Mouse (Mus musculus) kidney, embryonic 15.5 days (tissue): ENCODE data around the gene Magi1. TPM values are rescaled to one million over a fixed set of nuclear protein-coding genes. Genes with fewer than 3 reads are reported as not detected.
A peak's percentile ranks its signal among the peaks of the same experiment; 100 is the strongest.

Source experiments
- ATAC-seq: fragments of 200-750 bp; cut with Nextera tagmentation; replicated peaks from 2 replicates; pipeline ENCODE4 v1.8.0; 2017; ENCODE audit warnings: moderate TSS enrichment; ENCODE audit not compliant: low FRiP score
- H3K27ac ChIP-seq: fragments of 300-500 bp; sonication (generic); 2 replicates; pipeline ENCODE4 v1.5.1; 2015; ENCODE audit warnings: mild to moderate bottlenecking, inconsistent platforms
- H3K27me3 ChIP-seq: fragments of 300-500 bp; sonication (generic); 2 replicates; pipeline ENCODE4 v1.6.1; 2015; ENCODE audit warnings: inconsistent platforms
- H3K36me3 ChIP-seq: fragments of 300-500 bp; sonication (generic); 2 replicates; pipeline ENCODE4 v1.6.1; 2015; ENCODE audit warnings: inconsistent platforms
- H3K4me1 ChIP-seq: fragments of 300-500 bp; sonication (generic); 2 replicates; pipeline ENCODE4 v1.6.1; 2015; ENCODE audit warnings: inconsistent platforms
- H3K4me2 ChIP-seq: fragments of 300-500 bp; sonication (generic); 2 replicates; pipeline ENCODE4 v1.6.1; 2015; ENCODE audit warnings: moderate library complexity, mild to moderate bottlenecking, inconsistent platforms
- H3K4me3 ChIP-seq: fragments of 300-500 bp; sonication (generic); replicated peaks from 2 replicates; pipeline ENCODE4 v1.5.1; 2015; ENCODE audit warnings: mild to moderate bottlenecking, inconsistent platforms
- H3K9ac ChIP-seq: fragments of 300-500 bp; sonication (generic); 2 replicates; pipeline ENCODE4 v1.6.1; 2015; ENCODE audit warnings: mild to moderate bottlenecking, inconsistent platforms
- H3K9me3 ChIP-seq: fragments of 300-500 bp; sonication (generic); replicated peaks from 2 replicates; pipeline ENCODE4 v1.6.1; 2016; ENCODE audit warnings: inconsistent platforms
- WGBS: fragments of 180-500 bp; shearing (Covaris S2); methylation state at CpG from one replicate; pipeline ENCODE4 v1.1.7; 2015; ENCODE audit warnings: mixed read lengths; 5-methylcytosine and 5-hydroxymethylcytosine counted together
- polyA plus RNA-seq: library from polyadenylated mRNA; unstranded; fragments of >200 nt; fragmentation: Nextera tagmentation; extraction: Ambion mirVana; gene quantifications from 2 replicates; pipeline ENCODE4 v1.2.1, GENCODE M21; 2015

The Magi1 gene
- polyA plus RNA-seq, 1 experiment from 2014 or later = 9.8 TPM

DNA sequence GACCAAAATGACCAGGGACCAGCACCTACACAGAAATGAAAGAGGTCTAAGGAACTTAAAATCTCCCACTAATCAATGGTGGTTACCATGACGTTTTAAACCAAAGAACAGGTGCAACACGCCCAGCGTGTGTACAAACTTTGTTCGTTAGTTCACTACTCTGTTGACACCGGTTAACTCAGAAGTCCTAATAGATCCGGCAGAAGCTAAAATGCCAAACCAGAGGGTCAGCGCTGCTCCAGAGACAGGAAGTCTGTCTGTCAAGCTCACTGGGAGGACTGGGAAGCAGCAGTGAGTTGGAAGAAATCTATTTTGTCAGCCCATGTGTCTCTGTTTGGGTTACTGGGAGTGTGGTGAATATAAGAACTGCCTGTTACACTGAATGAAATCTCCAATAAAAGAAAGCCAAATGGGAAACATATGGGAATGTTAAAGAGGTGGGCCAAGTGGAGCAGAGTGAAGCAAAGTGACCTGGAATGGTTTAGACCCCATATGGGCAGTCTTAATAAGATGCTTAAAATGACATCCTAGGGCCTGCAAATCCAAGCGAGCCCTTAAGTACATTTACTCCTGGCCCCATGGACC lies 161.1 kb downstream of the Magi1 start:
- Histone ChIP-seq H3K9ac (no peak overlapping the region), H3K4me1 (peaks cover 15% of the 10 kb centered on the region; the same call in 1 of the 2 replicates), H3K9me3 (no peaks in the 10 kb centered on the region), H3K4me2 (no peak overlapping the region), H3K27me3 (no peaks in the 10 kb centered on the region), H3K36me3 (no peaks in the 10 kb centered on the region), H3K27ac (no peak overlapping the region), H3K4me3 (no peak overlapping the region)
- ATAC-seq = no peak
- 73% methylated on average over 8 of the region's 8 CpGs for WGBS

DNA sequence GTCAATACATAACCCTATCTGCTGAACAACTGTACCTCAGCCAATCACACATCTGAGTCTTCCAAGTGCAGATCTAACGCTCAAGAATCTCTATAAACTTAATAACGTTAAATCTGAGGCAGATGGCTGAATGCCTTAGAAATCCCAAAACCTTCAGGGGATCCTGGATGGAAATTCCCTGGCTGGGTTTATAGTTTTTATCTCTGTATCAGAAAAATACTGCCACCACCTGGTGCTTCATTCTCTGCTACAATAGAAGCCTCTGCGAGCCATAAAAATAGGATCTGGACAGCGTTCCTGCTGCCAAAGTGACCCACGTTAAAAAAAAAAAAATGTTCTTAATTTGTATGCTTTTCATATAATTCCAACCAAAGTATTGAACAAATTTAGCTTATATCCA lies 162.2 kb downstream of the Magi1 start:
- Histone ChIP-seq H3K9ac (no peak overlapping the region), H3K36me3 (no peaks in the 10 kb centered on the region), H3K4me2 (no peak overlapping the region), H3K4me1 (0 out of 2 replicates have a peak, but pooled peaks cover 14% of the 10 kb centered on the region), H3K4me3 (no peak overlapping the region), H3K9me3 (no peaks in the 10 kb centered on the region), H3K27me3 (no peaks in the 10 kb centered on the region), H3K27ac (no peak overlapping the region)
- ATAC-seq = no peak
- WGBS = 66% methylated on average over 5 of the region's 5 CpGs

DNA sequence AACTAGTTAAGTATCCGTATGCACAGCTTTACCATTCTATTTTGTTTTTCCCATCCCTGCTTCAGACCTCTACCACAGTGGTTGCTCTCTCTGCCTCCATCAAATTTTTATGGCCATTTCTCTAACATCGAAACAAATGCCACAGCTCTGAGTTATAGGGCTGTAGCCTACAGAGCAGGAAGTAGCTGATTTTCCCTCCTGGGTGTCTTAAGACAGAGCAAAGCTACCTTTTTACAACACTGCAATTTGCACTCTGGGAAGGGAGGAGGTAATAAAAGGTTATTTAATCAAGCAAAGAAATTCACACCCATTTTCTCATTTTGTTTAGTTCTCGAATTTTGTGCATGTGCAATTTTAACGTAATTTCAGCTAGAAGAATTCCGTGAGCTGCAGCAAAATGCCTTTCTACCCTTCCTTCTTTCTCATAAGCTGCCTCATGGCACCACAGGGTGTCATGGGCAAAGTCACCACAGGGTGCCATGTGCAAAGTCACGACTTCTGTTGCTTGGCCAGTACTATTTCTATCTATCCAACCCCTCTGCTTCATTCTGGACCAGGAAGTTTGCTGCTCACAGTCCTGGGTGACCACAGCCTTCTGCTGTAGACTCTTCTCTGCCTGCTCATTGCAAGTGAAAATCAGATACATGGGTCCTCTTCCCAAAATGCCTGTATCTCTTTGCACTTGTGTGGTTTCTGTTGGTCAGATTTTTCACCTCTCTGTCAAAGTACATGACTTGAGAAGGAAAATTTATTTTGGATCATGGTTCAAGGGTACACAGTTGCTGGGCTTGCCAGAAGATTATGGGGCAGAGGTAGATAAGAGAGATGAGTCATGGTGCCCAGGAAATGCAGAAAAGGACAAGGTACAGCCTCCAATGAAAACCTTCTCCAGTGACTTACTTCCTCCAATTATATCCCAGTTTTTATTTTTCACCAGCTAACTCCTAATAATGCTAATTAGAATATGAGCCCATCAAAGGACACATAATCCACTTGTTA lies 167.0 kb downstream of the Magi1 start:
- H3K9ac ChIP-seq = no peak overlapping the region
- H3K36me3 ChIP-seq = no peaks in the 10 kb centered on the region
- no peaks in the 10 kb centered on the region for H3K9me3 ChIP-seq
- ATAC-seq = no peak
- 60% methylated on average over 6 of the region's 6 CpGs for WGBS
- 0 out of 2 replicates have a peak, but pooled peaks cover 3% of the 10 kb centered on the region for H3K4me1 ChIP-seq
- no peak overlapping the region for H3K27ac ChIP-seq
- no peaks in the 10 kb centered on the region for H3K27me3 ChIP-seq
- no peak overlapping the region for H3K4me2 ChIP-seq
- no peak overlapping the region for H3K4me3 ChIP-seq

DNA sequence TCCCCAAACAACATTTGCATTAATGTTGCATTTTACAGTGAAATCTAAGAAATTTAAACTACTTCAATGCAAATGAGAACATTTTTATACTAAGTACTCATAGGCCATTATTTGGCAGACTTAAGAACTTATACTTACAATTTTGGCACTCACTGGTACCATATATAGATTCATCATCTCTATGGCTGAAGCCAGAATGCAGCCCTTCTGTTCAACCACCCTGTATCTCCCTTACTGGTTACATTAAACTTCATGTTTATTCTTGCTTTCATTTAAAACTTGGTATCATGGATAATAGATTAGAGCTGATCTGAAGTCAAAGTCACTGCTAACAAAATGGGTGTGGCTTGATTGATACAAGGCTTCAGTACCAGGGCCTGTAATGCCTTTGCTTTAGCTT lies 171.9 kb downstream of the Magi1 start:
- no peak overlapping the region for H3K4me3 ChIP-seq
- no peaks in the 10 kb centered on the region for H3K27me3 ChIP-seq
- no peaks in the 10 kb centered on the region for H3K36me3 ChIP-seq
- no peak overlapping the region for H3K9ac ChIP-seq
- no peak overlapping the region for H3K27ac ChIP-seq
- no peak for ATAC-seq
- no peaks in the 10 kb centered on the region for H3K9me3 ChIP-seq
- no peak overlapping the region for H3K4me2 ChIP-seq
- H3K4me1 ChIP-seq = peaks cover 7% of the 10 kb centered on the region; the same call in 1 of the 2 replicates

DNA sequence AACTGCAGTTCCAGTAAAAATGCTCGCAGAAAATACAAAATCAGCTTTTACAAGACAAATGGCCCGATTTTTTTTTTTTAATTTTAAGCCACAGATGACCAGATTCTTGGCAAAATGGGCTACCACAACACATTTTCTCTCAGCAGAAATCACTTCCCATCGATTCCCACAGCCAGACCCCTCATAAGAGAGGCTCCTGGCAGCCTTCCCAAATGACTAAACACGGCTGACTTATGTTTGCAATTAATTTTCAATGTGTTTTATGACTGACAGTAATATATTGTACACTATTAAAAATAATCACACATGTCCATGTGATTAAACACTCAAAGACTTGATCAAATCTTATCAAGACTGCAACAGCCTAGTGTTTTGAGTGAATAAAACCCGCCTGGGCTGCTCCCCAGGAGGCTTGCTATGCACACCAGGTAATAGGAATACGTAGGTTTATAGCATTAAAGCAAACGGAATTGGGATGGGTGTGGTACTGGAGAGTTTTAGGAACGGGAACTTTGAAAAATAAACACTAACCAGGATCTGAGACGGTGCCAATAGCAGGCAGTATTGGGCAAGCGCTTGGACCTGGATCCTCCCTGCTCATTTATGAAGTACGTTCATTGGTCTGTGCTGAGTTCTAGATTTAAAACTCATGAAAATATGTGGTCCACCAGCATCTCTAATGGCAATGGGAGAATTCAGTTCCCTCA lies 176.2 kb downstream of the Magi1 start:
- H3K4me1 ChIP-seq = peaks cover 11% of the 10 kb centered on the region; the same call in 1 of the 2 replicates
- H3K36me3 ChIP-seq = no peaks in the 10 kb centered on the region
- H3K4me3 ChIP-seq = no peak overlapping the region
- H3K27ac ChIP-seq = no peak overlapping the region
- no peak for ATAC-seq
- 58% methylated on average over 11 of the region's 11 CpGs for WGBS
- H3K4me2 ChIP-seq = no peak overlapping the region
- H3K9me3 ChIP-seq = no peaks in the 10 kb centered on the region
- H3K9ac ChIP-seq = no peak overlapping the region
- no peaks in the 10 kb centered on the region for H3K27me3 ChIP-seq

DNA sequence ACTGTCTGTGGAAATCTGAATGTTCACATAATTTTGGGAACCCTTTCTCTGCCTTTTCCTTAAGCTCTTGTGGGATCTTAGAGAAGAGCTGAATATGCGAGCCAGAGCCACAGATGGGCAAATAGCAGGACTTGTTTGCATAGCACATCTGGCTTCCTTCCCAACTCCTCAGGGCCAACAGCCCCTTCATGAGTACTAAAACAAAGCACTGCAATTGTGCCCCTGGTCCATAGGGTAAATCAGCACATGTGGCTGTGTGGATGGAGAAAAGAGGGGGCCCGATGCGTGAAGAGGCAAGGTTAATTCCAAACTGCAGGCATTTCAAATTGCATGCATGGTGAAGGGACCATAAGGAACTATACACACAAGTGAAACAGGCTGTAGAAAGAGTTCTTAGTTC lies 180.1 kb downstream of the Magi1 start:
- H3K4me3 ChIP-seq = no peak overlapping the region
- peaks cover 18% of the 10 kb centered on the region for H3K4me1 ChIP-seq
- H3K9ac ChIP-seq = no peak overlapping the region
- no peak overlapping the region for H3K27ac ChIP-seq
- H3K27me3 ChIP-seq = no peaks in the 10 kb centered on the region
- no peak overlapping the region for H3K4me2 ChIP-seq
- no peak for ATAC-seq
- no peaks in the 10 kb centered on the region for H3K9me3 ChIP-seq
- no peaks in the 10 kb centered on the region for H3K36me3 ChIP-seq
- 80% methylated on average over 3 of the region's 3 CpGs for WGBS

DNA sequence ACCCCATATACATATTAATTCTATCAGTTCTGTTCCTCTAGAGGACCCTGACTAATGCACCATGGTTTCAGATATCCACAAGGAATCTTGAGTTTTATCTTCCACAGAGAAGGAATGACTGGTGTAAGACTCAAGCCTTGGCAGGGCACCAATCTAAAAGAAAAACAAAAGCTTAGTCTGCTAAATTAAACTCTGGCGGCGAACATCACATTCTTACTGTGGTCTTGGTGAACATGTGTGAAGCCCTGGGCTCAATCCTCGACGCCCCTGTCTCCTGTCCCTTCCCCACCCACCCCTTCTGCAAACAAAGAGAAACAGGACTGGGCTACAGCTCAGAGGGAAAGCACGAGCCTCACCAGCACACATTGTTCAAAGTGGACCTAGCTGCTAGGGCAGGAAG lies 182.5 kb downstream of the Magi1 start:
- no peak overlapping the region for H3K4me2 ChIP-seq
- no peak overlapping the region for H3K27ac ChIP-seq
- H3K36me3 ChIP-seq = no peaks in the 10 kb centered on the region
- H3K4me3 ChIP-seq = no peak overlapping the region
- ATAC-seq = no peak
- no peaks in the 10 kb centered on the region for H3K27me3 ChIP-seq
- H3K9ac ChIP-seq = no peak overlapping the region
- peaks cover 16% of the 10 kb centered on the region; the same call in 1 of the 2 replicates for H3K4me1 ChIP-seq
- H3K9me3 ChIP-seq = no peaks in the 10 kb centered on the region
- WGBS = 45% methylated on average over 5 of the region's 5 CpGs

DNA sequence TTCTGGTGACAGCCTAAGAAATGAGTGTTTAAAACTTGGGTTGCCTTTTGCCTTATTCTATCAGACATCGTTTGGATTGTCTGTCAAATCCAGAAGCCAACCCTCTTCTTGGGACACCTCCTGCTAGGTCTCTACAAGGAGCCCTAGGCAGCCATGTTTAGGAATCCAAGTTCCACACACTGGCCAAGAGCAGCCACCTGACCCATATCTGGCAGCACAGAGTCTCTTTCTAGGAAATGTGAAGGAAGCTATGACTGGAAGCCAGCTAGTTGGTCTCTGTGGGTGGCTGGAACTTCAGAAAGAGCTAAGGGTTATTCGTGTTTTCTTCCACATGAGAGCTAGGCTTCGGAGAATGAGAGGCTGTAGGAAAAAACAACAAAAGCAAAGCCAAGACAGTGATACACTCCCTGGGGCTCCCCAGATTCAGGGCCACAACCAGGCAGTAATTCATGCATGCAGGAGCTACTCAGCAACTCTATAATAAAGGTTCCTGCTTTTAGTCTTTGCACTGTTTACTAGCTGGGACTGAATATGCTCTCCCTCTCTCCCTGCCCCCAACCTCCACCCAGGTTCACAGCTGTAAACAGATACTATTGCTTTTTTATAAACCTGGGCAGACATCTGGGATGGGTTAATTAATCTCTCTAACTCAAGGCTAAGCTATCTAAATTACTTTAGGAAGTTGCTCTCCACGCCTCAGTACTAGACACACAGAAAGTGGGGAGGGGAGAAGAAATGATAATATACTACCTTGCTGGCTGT lies 188.6 kb downstream of the Magi1 start:
- Histone ChIP-seq H3K27ac (peak overlapping the region; percentile 59), H3K4me2 (no peak overlapping the region), H3K4me3 (no peak overlapping the region), H3K9me3 (no peaks in the 10 kb centered on the region), H3K4me1 (peaks cover 34% of the 10 kb centered on the region), H3K9ac (no peak overlapping the region), H3K36me3 (no peaks in the 10 kb centered on the region), H3K27me3 (no peaks in the 10 kb centered on the region)
- peak; percentile 54; the same call in 1 of the 2 replicates for ATAC-seq
- WGBS = 28% methylated on average over 4 of the region's 4 CpGs

DNA sequence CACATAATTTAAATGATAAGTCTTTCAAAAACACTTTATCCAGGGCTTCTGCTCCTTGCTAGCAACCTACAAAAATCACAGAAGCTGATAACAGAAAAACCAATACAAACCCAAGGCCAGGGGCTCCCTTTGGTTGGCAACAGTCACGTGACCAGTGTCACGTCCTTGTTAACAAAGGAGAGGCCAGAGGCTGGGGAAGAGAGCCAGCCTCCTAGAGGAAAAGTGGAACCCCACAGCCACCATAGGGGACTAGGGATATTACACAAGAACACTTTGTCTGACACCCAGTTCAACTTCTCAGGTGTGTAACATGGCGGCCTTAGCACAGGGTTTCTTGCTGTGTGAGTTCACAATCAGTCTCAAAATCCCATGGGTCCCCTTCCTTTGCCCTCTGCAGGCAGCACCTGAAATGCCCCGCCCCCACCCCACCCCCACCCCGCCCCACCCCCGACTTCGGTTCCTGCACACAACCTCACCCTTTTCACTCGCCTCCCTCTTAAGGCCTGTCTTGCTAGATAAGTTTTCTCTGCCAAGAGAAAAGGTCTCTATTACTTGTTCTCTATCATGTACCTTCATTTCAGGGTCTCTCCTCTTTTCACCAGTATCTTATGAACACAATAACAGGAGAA lies 190.6 kb downstream of the Magi1 start:
- Histone ChIP-seq H3K4me3 (no peak overlapping the region), H3K27ac (no peak overlapping the region), H3K27me3 (no peaks in the 10 kb centered on the region), H3K4me1 (peaks cover 37% of the 10 kb centered on the region), H3K9me3 (no peaks in the 10 kb centered on the region), H3K4me2 (no peak overlapping the region), H3K36me3 (no peaks in the 10 kb centered on the region), H3K9ac (no peak overlapping the region)
- ATAC-seq = no peak
- WGBS = 55% methylated on average over 8 of the region's 8 CpGs

DNA sequence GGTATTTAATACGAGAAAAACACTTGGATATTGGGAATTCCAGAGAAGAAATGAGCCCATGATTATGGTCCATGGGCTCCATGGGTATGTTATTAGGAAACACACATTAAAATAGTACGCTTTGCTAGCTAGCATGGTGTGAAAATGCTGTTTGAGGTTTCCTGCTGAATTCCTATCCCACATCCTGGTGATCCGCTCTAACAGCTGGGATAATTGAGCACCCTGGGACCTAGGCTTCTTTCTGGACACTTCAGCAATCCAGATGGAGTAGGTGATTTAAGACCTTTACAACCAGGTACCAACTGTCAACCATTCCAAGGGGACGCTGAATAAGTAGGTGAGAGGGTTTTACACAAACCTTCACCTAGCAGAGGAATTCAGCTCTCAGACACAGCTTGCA lies 191.2 kb downstream of the Magi1 start:
- Histone ChIP-seq H3K27me3 (no peaks in the 10 kb centered on the region), H3K9ac (no peak overlapping the region), H3K36me3 (no peaks in the 10 kb centered on the region), H3K4me3 (no peak overlapping the region), H3K4me2 (no peak overlapping the region), H3K9me3 (no peaks in the 10 kb centered on the region), H3K4me1 (peaks cover 37% of the 10 kb centered on the region), H3K27ac (no peak overlapping the region)
- no peak for ATAC-seq
- 82% methylated on average over 4 of the region's 4 CpGs for WGBS

DNA sequence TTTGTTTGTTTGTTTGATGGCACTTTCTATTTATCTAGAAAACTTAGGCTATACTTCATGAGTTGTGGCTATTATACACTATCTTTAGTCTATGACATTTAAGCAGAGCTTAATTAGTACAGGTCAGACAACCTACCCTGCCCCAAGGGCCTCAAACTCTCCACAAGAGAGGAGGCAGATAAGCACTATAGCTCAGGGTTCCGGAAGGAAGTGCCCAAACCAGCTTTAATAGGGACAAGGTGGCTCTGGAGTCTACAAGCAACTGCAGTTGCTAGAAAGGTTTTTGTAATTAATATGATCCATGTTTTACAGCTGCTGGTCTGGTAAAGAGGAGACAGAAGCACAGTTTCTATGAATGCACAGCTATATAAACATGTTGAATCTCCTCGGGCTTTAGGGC lies 196.9 kb downstream of the Magi1 start:
- no peak overlapping the region for H3K9ac ChIP-seq
- peaks cover 13% of the 10 kb centered on the region; the same call in 1 of the 2 replicates for H3K4me1 ChIP-seq
- H3K27ac ChIP-seq = no peak overlapping the region
- H3K27me3 ChIP-seq = no peaks in the 10 kb centered on the region
- ATAC-seq = no peak
- H3K4me2 ChIP-seq = no peak overlapping the region
- no peak overlapping the region for H3K4me3 ChIP-seq
- no peaks in the 10 kb centered on the region for H3K36me3 ChIP-seq
- no peaks in the 10 kb centered on the region for H3K9me3 ChIP-seq
- 50% methylated on average over 2 of the region's 2 CpGs for WGBS
